Mouse (Mus musculus) kidney, adult 2 months (tissue): ENCODE measurements around the gene Ms4a8a. TPM values are rescaled to one million over a fixed set of nuclear protein-coding genes. Genes with fewer than 3 reads are reported as not detected.
"Not testable (repeated sequence)": the region's sequence is repeated elsewhere in the genome, so short reads cannot be mapped to it uniquely, and the experiment has no call there.

Experiments used
- DNase-seq: peaks from one replicate; pipeline ENCODE4 v3.0.0; 2021
- H3K27ac ChIP-seq: fragments of 200-500 bp; 2 replicates; pipeline ENCODE4 v1.5.1; 2012; ENCODE audit warnings: low read depth, low read length, control low read depth, inconsistent platforms; ENCODE audit not compliant: insufficient read depth
- H3K27me3 ChIP-seq: fragments of 200-500 bp; replicated peaks from 2 replicates; pipeline ENCODE4 v1.6.1; 2012; ENCODE audit warnings: mild to moderate bottlenecking, moderate library complexity, low read length, inconsistent platforms; ENCODE audit not compliant: control insufficient read depth, insufficient read depth
- H3K36me3 ChIP-seq: fragments of 200-500 bp; 2 replicates; pipeline ENCODE4 v1.6.1; 2012; ENCODE audit warnings: mild to moderate bottlenecking, moderate library complexity, low read length, inconsistent platforms; ENCODE audit not compliant: control insufficient read depth, insufficient read depth
- H3K4me1 ChIP-seq: fragments of 200-500 bp; 2 replicates; pipeline ENCODE4 v1.6.1; 2011; ENCODE audit warnings: low read length; ENCODE audit not compliant: control insufficient read depth, insufficient read depth
- H3K4me3 ChIP-seq: fragments of 200-500 bp; 2 replicates; pipeline ENCODE4 v1.5.1; 2011; ENCODE audit warnings: mild to moderate bottlenecking, low read depth, low read length, control low read depth; ENCODE audit not compliant: insufficient read depth
- CTCF ChIP-seq: fragments of 200-500 bp; conservative IDR thresholded peaks from 2 replicates; pipeline ENCODE4 v1.5.1; 2011; ENCODE audit warnings: low read depth, mild to moderate bottlenecking, control low read depth, low read length, moderate library complexity, mixed read lengths; ENCODE audit not compliant: insufficient read depth, insufficient read length
- POLR2A ChIP-seq: fragments of 200-500 bp; IDR thresholded peaks from one replicate; pipeline ENCODE4 v1.6.1; 2011; ENCODE audit warnings: low read depth, low read length, control low read depth
- WGBS: fragments of 180-500 bp; shearing (Covaris S2); methylation state at CpG from one replicate; pipeline ENCODE4 v1.1.7; 2018; 5-methylcytosine and 5-hydroxymethylcytosine counted together
- polyA plus RNA-seq: library from polyadenylated mRNA; depleted of rRNA; stranded (reverse); fragments of >200 nt; gene quantifications from 2 replicates; pipeline ENCODE4 v1.2.3, GENCODE M21; 2012; rRNA removed

The Ms4a8a gene
- polyA plus RNA-seq = 0.43 and 0.86 TPM in 2 replicates

DNA sequence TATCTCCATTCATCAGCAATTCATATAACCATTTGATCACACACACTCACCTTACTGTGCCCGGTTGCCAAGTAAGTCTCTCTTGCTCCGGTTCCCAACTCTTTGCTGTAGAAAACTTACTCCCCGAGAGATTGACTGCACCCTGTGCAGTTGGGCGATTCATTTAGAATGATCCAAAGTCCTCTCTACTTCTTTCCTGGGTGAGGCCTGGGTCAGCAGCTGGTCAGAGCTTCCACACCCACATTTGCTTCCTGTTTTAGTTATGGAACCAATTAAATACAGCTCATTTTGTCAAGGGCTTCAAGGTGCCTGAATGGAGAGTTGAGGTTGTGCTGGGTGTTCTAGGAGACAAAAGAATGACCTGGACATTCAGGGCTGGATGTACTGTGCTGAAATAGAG lies at the start of gene Ms4a8a:
TSS of gene Ms4a8a (minus strand) at position 169 of the 400 bp plus-strand sequence.
- no peak within 1 kb of the TSS for H3K4me3 ChIP-seq
- TF ChIP-seq POLR2A (no peak), CTCF (no peak)

GRCm38 (mm10) chr19:11129702-11130101 lies 48.8 kb upstream of the Ms4a8a start:
- no peak for TF ChIP-seq POLR2A
- no peak for TF ChIP-seq CTCF
- H3K27me3 ChIP-seq = no peaks in the 10 kb centered on the region
- DNase-seq = no peak
- no peaks in the 10 kb centered on the region for H3K4me1 ChIP-seq
- no peak overlapping the region for H3K27ac ChIP-seq
- H3K4me3 ChIP-seq = no peak overlapping the region
- no peaks in the 10 kb centered on the region for H3K36me3 ChIP-seq
- 87% methylated on average over 1 of the region's 1 CpGs for WGBS

More for the DNA sequence above, at the start of gene Ms4a8a:
- WGBS = 67% methylated on average over 4 of the region's 4 CpGs
- Histone ChIP-seq H3K27ac (no peak within 1 kb of the TSS), H3K4me1 (no peaks in the 10 kb centered on the region), H3K36me3 (no peaks in the 10 kb centered on the region), H3K27me3 (no peaks in the 10 kb centered on the region)
- no peak for DNase-seq

- not testable (repeated sequence) for H3K4me1 ChIP-seq, H3K27me3 ChIP-seq, H3K36me3 ChIP-seq, H3K27ac ChIP-seq
- H3K4me3 ChIP-seq = peak overlapping the region; percentile 71
- peak; percentile 5 for DNase-seq
- WGBS = under 1% methylated on average over 18 of the region's 38 CpGs
These were observed 40.1 kb upstream of the Ms4a8a start for GRCm38 (mm10) chr19:11121016-11121420.

DNA sequence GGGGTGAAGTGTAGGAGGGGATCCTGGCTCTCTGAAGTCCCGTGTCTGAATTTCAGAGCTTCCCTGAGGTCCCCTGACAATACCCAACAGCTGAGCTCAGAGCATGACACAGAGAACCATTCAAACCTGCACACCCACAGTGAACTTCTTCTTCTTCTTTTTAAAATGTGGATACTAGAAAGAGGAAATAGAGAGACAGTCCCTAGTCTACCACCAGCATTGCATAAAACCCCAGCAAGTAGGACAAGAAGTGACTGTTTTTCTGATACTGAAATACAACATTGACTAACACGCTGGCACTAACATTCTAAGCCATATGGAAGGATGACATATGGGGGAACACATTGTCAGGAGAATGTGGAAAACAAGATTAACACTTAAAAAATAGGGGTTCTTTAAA lies 38.4 kb upstream of the Ms4a8a start:
- WGBS = 93% methylated on average over 2 of the region's 2 CpGs
- TF ChIP-seq CTCF (no peak), POLR2A (no peak)
- Histone ChIP-seq H3K4me1 (no peaks in the 10 kb centered on the region), H3K36me3 (no peaks in the 10 kb centered on the region), H3K4me3 (no peak overlapping the region), H3K27ac (no peak overlapping the region), H3K27me3 (no peaks in the 10 kb centered on the region)
- no peak for DNase-seq

DNA sequence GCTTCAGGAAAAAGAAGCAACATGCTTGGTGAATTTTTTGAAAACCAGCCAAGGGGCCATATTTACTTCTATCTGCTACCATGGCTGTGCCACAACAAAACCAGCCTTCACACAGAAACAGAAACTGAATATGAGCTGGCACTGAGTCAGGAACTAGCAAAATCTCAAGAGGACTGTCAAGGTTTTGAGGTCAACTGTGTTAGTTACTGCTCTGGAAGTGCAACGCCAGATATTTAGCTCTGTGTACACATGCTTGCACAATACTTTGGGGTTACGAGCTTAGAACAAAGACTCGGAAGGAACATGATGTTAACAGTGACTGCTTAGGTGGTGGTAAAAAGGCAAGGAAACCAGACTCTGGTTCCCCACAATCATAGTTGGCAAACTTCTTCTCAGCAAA lies 26.8 kb upstream of the Ms4a8a start:
- TF ChIP-seq CTCF = no peak
- no peak for TF ChIP-seq POLR2A
- Histone ChIP-seq H3K27me3 (no peaks in the 10 kb centered on the region; the same call in 1 of the 2 replicates), H3K4me1 (no peaks in the 10 kb centered on the region), H3K27ac (no peak overlapping the region), H3K4me3 (no peak overlapping the region), H3K36me3 (no peaks in the 10 kb centered on the region)
- WGBS = 76% methylated on average over 3 of the region's 3 CpGs
- DNase-seq = peak; percentile 16

DNA sequence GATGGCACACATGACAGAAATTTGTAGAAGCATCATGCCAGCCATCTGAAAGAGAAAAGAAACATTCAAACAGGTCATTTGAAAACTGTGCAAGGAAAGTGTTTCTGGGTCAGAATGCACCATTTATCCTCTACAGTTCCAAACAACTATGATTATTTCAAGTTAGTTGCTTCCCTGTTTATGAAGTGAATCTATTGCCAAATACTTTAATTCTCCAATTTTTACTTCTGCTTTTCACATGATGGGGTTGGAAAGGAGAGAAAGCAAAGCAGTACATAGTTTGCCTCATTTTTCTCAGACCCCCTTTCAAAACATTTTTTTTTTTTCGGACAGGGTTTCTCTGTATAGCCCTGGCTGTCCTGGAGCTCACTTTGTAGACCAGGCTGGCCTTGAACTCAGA lies 21.0 kb upstream of the Ms4a8a start:
- no peak for DNase-seq
- Histone ChIP-seq H3K27ac (no peak overlapping the region), H3K4me3 (no peak overlapping the region), H3K36me3 (no peaks in the 10 kb centered on the region), H3K4me1 (no peaks in the 10 kb centered on the region), H3K27me3 (no peaks in the 10 kb centered on the region)
- TF ChIP-seq POLR2A (no peak), CTCF (no peak)
- WGBS = 58% methylated on average over 1 of the region's 1 CpGs

GRCm38 (mm10) chr19:11098401-11098800 lies 17.5 kb upstream of the Ms4a8a start:
- Histone ChIP-seq H3K36me3 (no peaks in the 10 kb centered on the region), H3K27ac (no peak overlapping the region), H3K4me3 (no peak overlapping the region), H3K4me1 (no peaks in the 10 kb centered on the region), H3K27me3 (no peaks in the 10 kb centered on the region)
- TF ChIP-seq POLR2A (no peak), CTCF (no peak)
- no peak for DNase-seq
- 81% methylated on average over 3 of the region's 3 CpGs for WGBS

DNA sequence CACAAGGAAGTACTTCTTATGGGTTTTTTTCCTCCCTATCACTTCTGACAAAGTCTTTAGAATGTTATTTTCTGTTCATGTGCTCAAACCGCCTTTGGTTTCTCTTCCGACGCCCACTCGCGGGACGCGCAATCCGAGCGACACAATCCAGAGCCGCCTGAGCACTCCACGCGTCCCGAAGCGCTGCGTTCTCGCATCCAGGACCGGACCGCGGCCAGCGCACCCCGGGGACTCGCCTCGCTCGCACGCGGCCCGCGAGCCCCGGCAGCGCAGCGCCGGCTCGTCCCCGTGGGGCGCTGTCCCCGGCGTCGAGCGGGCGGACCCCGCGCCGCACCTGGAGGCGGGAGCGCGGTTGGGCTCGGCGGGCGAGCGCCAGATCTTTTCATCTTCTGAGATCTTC lies 11.2 kb upstream of the Ms4a8a start:
- H3K4me1 ChIP-seq, H3K27me3 ChIP-seq, H3K36me3 ChIP-seq, H3K27ac ChIP-seq, DNase-seq: not testable (repeated sequence)
- H3K4me3 ChIP-seq = peak overlapping the region; percentile 14; the same call in 1 of the 2 replicates
- 3% methylated on average over 50 of the region's 50 CpGs for WGBS
